In genomic region chr9:75231841-75232746, GRCm38 (mm10) we compare ENCODE assay signal across 8 mouse cellular contexts. TPM values are rescaled to one million over a fixed set of nuclear protein-coding genes. Genes with fewer than 3 reads are reported as not detected.
A peak's percentile ranks its signal among the peaks of the same experiment; 100 is the strongest.
DNase-seq lines count a peak whose midpoint lies in the region; ATAC-seq lines count a peak whose summit lies in the region.

TSS of gene Myo5c (plus strand) at chr9:75232020.

- peak within 1 kb of the TSS; percentile 54 for H3K4me3 ChIP-seq in heart, embryonic 12.5 days
- peak within 1 kb of the TSS; percentile 48 for H3K4me3 ChIP-seq in kidney, embryonic 14.5 days (ENCODE audit: low read length)
- H3K4me3 ChIP-seq in lung, embryonic 16.5 days (ENCODE audit: low read length): peak within 1 kb of the TSS; percentile 58
- peak within 1 kb of the TSS; percentile 40 for H3K4me3 ChIP-seq in stomach, embryonic 14.5 days (ENCODE audit: low read depth, low read length)

- H3K4me1 ChIP-seq in heart, embryonic 12.5 days (replicated peaks): peaks cover 24% of the 10 kb centered on the region
- H3K4me1 ChIP-seq in kidney, embryonic 14.5 days (ENCODE audit: control insufficient read depth, insufficient read depth, low read length): 0 out of 2 replicates have a peak, but pooled peaks cover 4% of the 10 kb centered on the region
- H3K4me1 ChIP-seq in lung, embryonic 16.5 days (replicated peaks; ENCODE audit: control insufficient read depth, insufficient read depth, low read length): peaks cover 6% of the 10 kb centered on the region; the same call in 1 of the 2 replicates
- H3K4me1 ChIP-seq in stomach, embryonic 14.5 days (ENCODE audit: control insufficient read depth, insufficient read depth, low read length): peaks cover 5% of the 10 kb centered on the region; the same call in 1 of the 2 replicates

- H3K27me3 ChIP-seq in heart, embryonic 12.5 days (replicated peaks): peaks cover 29% of the 10 kb centered on the region
- H3K27me3 ChIP-seq in kidney, embryonic 14.5 days (ENCODE audit: control insufficient read depth, insufficient read depth, low read length): peaks cover 8% of the 10 kb centered on the region
- peaks cover 7% of the 10 kb centered on the region; the same call in 1 of the 2 replicates for H3K27me3 ChIP-seq in lung, embryonic 16.5 days (ENCODE audit: control insufficient read depth, insufficient read depth, low read depth, low read length)
- H3K27me3 ChIP-seq in stomach, embryonic 14.5 days (ENCODE audit: control insufficient read depth, insufficient read depth, low read length): no peaks in the 10 kb centered on the region

- 3% methylated on average over 48 of the region's 48 CpGs for WGBS in heart, embryonic 12.5 days
- WGBS in kidney, embryonic 14.5 days: 2% methylated on average over 48 of the region's 48 CpGs
- WGBS in lung, embryonic 16.5 days: 2% methylated on average over 48 of the region's 48 CpGs
- 3% methylated on average over 48 of the region's 48 CpGs for WGBS in stomach, embryonic 14.5 days

- H3K4me2 ChIP-seq in heart, embryonic 12.5 days: peak within 1 kb of the TSS; percentile 86
- H3K4me2 ChIP-seq in kidney, embryonic 14.5 days (replicated peaks; ENCODE audit: low read depth, low read length): peak within 1 kb of the TSS; percentile 88
- H3K4me2 ChIP-seq in lung, embryonic 16.5 days (ENCODE audit: low read depth, low read length): peak within 1 kb of the TSS; percentile 54
- peak within 1 kb of the TSS; percentile 60 for H3K4me2 ChIP-seq in stomach, embryonic 14.5 days (replicated peaks; ENCODE audit: low read depth, low read length)

- 0 out of 2 replicates have a peak, but pooled peaks have one; percentile 37 for ATAC-seq in heart, embryonic 12.5 days (ENCODE audit: insufficient number of reproducible peaks, low FRiP score)
- peak; percentile 84 for ATAC-seq in kidney, embryonic 14.5 days (ENCODE audit: low FRiP score, low TSS enrichment)
- ATAC-seq in lung, embryonic 16.5 days (ENCODE audit: low read depth): peak; percentile 66
- ATAC-seq in stomach, embryonic 14.5 days (ENCODE audit: insufficient number of reproducible peaks, insufficient read depth, low FRiP score, low read depth): peak; percentile 62

- H3K36me3 ChIP-seq in heart, embryonic 12.5 days: no peaks in the 10 kb centered on the region
- H3K36me3 ChIP-seq in kidney, embryonic 14.5 days (ENCODE audit: control insufficient read depth, insufficient read depth, low read length): no peaks in the 10 kb centered on the region
- H3K36me3 ChIP-seq in lung, embryonic 16.5 days (ENCODE audit: control insufficient read depth, insufficient read depth, low read length): no peaks in the 10 kb centered on the region
- no peaks in the 10 kb centered on the region for H3K36me3 ChIP-seq in stomach, embryonic 14.5 days (ENCODE audit: control insufficient read depth, insufficient read depth, low read length)

- DNase-seq in ZHBTc4 (ENCODE audit: low read depth, low spot score): peak; percentile 94
- peak; percentile 72 for DNase-seq in embryo, embryonic 9.5 days (ENCODE audit: extremely low spot score)
- no peak for DNase-seq in T-cell, adult 2 months (ENCODE audit: low spot score)
- no peak for DNase-seq in right cerebral cortex, adult 18-20 months

- no peak within 1 kb of the TSS for H3K27ac ChIP-seq in heart, embryonic 12.5 days (ENCODE audit: poor library complexity, severe bottlenecking)
- H3K27ac ChIP-seq in kidney, embryonic 14.5 days (ENCODE audit: low read depth, low read length): no peak within 1 kb of the TSS
- peak within 1 kb of the TSS; percentile 92 for H3K27ac ChIP-seq in lung, embryonic 16.5 days (ENCODE audit: low read length)
- peak within 1 kb of the TSS; percentile 50; the same call in 1 of the 2 replicates for H3K27ac ChIP-seq in stomach, embryonic 14.5 days (ENCODE audit: low read length)

- no peaks in the 10 kb centered on the region for H3K9me3 ChIP-seq in heart, embryonic 12.5 days (replicated peaks)
- H3K9me3 ChIP-seq in kidney, embryonic 14.5 days (ENCODE audit: control insufficient read depth, low read length): no peaks in the 10 kb centered on the region
- H3K9me3 ChIP-seq in lung, embryonic 16.5 days (ENCODE audit: control insufficient read depth, low read length): no peaks in the 10 kb centered on the region
- no peaks in the 10 kb centered on the region for H3K9me3 ChIP-seq in stomach, embryonic 14.5 days (ENCODE audit: control insufficient read depth, low read depth, low read length)

- peak within 1 kb of the TSS; percentile 70 for H3K9ac ChIP-seq in heart, embryonic 12.5 days
- peak within 1 kb of the TSS; percentile 34; the same call in 1 of the 2 replicates for H3K9ac ChIP-seq in kidney, embryonic 14.5 days (ENCODE audit: low read depth, low read length)
- peak within 1 kb of the TSS; percentile 78 for H3K9ac ChIP-seq in lung, embryonic 16.5 days (ENCODE audit: low read length)
- H3K9ac ChIP-seq in stomach, embryonic 14.5 days (replicated peaks; ENCODE audit: low read depth, low read length): peak within 1 kb of the TSS; percentile 41; the same call in 1 of the 2 replicates

RNA-seq across cellular contexts. Expression of gene Myo5c, which starts in this region (rescaled TPM):
- 1.2 and 1.3 TPM in 2 replicates for polyA plus RNA-seq in heart, embryonic 12.5 days (2016; fragmentation: Nextera tagmentation; extraction: Ambion mirVana)
- polyA plus RNA-seq in kidney, embryonic 14.5 days (2014; fragmentation: Nextera tagmentation; extraction: Ambion mirVana): 3.9 and 4.4 TPM in 2 replicates
- polyA plus RNA-seq in lung, embryonic 16.5 days (2015; fragmentation: Nextera tagmentation; extraction: Ambion mirVana): 38.3 and 40.1 TPM in 2 replicates
- 13.8 and 14.3 TPM in 2 replicates for polyA plus RNA-seq in stomach, embryonic 14.5 days (2014; fragmentation: Nextera tagmentation; extraction: Ambion mirVana)

Comparison
In these comparisons a context has a peak if more than half of its experiments do, and no peak if none do; other contexts are left out.
1. DNase-seq: peak in ZHBTc4 (single experiment) and embryo, embryonic 9.5 days (single experiment); none in T-cell, adult 2 months (single experiment) and right cerebral cortex, adult 18-20 months (single experiment).
2. H3K27ac ChIP-seq: peak in lung, embryonic 16.5 days (single experiment) and stomach, embryonic 14.5 days (single experiment); none in heart, embryonic 12.5 days (single experiment) and kidney, embryonic 14.5 days (single experiment).
3. Peak in every context shown above with its lines, with median percentiles within 50 percentile points of each other: ATAC-seq, H3K4me2 ChIP-seq, H3K4me3 ChIP-seq and H3K9ac ChIP-seq.